In the genomic region with DNA sequence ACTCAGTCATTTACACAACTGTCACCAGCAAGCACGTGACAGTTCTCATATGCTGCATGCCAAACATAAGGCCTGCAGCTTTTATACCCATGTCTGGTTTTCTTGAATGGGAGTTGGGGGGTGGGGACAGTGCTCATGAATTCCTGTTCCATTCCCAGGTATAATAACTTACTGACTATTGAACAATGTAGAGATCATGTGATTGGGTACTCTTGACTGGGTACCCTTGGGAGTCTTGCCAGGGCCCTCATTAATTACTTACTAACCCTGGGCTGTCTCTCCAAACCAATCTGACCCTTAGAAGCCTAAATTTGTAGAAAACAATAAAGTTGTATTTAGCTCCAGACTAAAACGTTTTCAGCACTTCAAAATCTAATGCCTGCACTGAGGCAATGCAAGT, we compare ENCODE assay signal across 25 mouse cellular contexts.
DNase-seq lines count a peak whose midpoint lies in the region; ATAC-seq lines count a peak whose summit lies in the region.
"Had no signal": no experiment of that assay in that cellular context is flagged by ENCODE, and none has a peak within 500 bp of the region (broad histone marks: within the 10 kb centered on the region; RNA-seq: fewer than 3 reads in every experiment).

No protein-coding gene starts in this region.

- no peaks in the 10 kb centered on the region for H3K36me3 ChIP-seq in hindbrain, embryonic 16.5 days (ENCODE audit: control insufficient read depth, insufficient read depth, low read length)
- H3K36me3 ChIP-seq: embryonic facial prominence, embryonic 12.5 days; G1E; heart, embryonic 13.5 days; hindbrain, embryonic 10.5 days; hindbrain, embryonic 15.5 days had no signal

- WGBS in hindbrain, embryonic 16.5 days, result 66% methylated on average over 2 of the region's 2 CpGs

- H3K4me2 ChIP-seq in hindbrain, embryonic 16.5 days (ENCODE audit: low read length), result no peak overlapping the region
- H3K4me2 ChIP-seq: embryonic facial prominence, embryonic 12.5 days; heart, embryonic 13.5 days; hindbrain, embryonic 15.5 days had no signal

- DNase-seq in adrenal gland, adult 2 months, result peak; percentile 56
- DNase-seq in adrenal gland, postnatal 4 days (ENCODE audit: low spot score in 2 of 2), result no peak
- peak; percentile 50 to 60 for DNase-seq in kidney, adult 8-10 months
- DNase-seq in kidney, postnatal 4 days, result no peak
- peak; percentile 48 to 52 for DNase-seq in adrenal gland, postnatal 36 days
- no peak for DNase-seq in gastrocnemius, postnatal 36 days
- DNase-seq: cerebellum, adult 11-12 months; cerebellum, adult 9-11 months; embryo, embryonic 11 days; heart, postnatal 10 days; layer of hippocampus, postnatal 36 days; liver; lung, adult 2 months; lung, postnatal 10 days; midbrain, embryonic 14.5 days; right cerebral cortex, postnatal 14 days; thymus, postnatal 14 days had no signal

- intact Hi-C loops in gastrocnemius, postnatal 36 days (cut with DNase I), result no loop called here

- no peak for ATAC-seq in hindbrain, embryonic 16.5 days

- H3K4me3 ChIP-seq in hindbrain, embryonic 16.5 days (ENCODE audit: low read length), result no peak overlapping the region
- H3K4me3 ChIP-seq: embryonic facial prominence, embryonic 12.5 days; heart, embryonic 13.5 days; hindbrain, embryonic 10.5 days; hindbrain, embryonic 15.5 days had no signal

- H3K27me3 ChIP-seq in hindbrain, embryonic 16.5 days (replicated peaks; ENCODE audit: control insufficient read depth, insufficient read depth, low read length), result no peaks in the 10 kb centered on the region
- H3K27me3 ChIP-seq: embryonic facial prominence, embryonic 12.5 days; heart, embryonic 13.5 days; hindbrain, embryonic 15.5 days had no signal

- H3K27ac ChIP-seq in hindbrain, embryonic 16.5 days (ENCODE audit: low read depth, low read length), result no peak overlapping the region
- H3K27ac ChIP-seq: embryonic facial prominence, embryonic 12.5 days; heart, embryonic 13.5 days; hindbrain, embryonic 10.5 days; hindbrain, embryonic 15.5 days; liver, embryonic 14.5 days; macrophage had no signal

- no peaks in the 10 kb centered on the region for H3K9me3 ChIP-seq in hindbrain, embryonic 16.5 days (ENCODE audit: control insufficient read depth, low read length)
- H3K9me3 ChIP-seq: embryonic facial prominence, embryonic 12.5 days; heart, embryonic 13.5 days; hindbrain, embryonic 10.5 days; hindbrain, embryonic 15.5 days had no signal

- peaks cover 3% of the 10 kb centered on the region for H3K4me1 ChIP-seq in hindbrain, embryonic 16.5 days (ENCODE audit: control insufficient read depth, insufficient read depth, low read depth, low read length)
- H3K4me1 ChIP-seq: embryonic facial prominence, embryonic 12.5 days; hindbrain, embryonic 10.5 days; hindbrain, embryonic 15.5 days had no signal

- no peak overlapping the region for H3K9ac ChIP-seq in hindbrain, embryonic 16.5 days (ENCODE audit: low read depth, low read length)
- H3K9ac ChIP-seq: embryonic facial prominence, embryonic 12.5 days; heart, embryonic 13.5 days; hindbrain, embryonic 15.5 days; liver, embryonic 14.5 days had no signal

Comparison
In these comparisons a context has a peak if more than half of its experiments do, and no peak if none do; other contexts are left out.
1. DNase-seq: peak in adrenal gland, adult 2 months (single experiment), kidney, adult 8-10 months (2 of 2) and adrenal gland, postnatal 36 days (2 of 2); none in adrenal gland, postnatal 4 days (0 of 2), kidney, postnatal 4 days (0 of 2) and gastrocnemius, postnatal 36 days (0 of 2).